Mouse (Mus musculus) cerebellum, adult 2 months (tissue): Measurements from ENCODE around the gene Gm3045. TPM values are rescaled to one million over a fixed set of nuclear protein-coding genes. Genes with fewer than 3 reads are reported as not detected.
A peak's percentile ranks its signal among the peaks of the same experiment; 100 is the strongest.

Experiments used
- DNase-seq, 2 experiments: peaks; one replicate each; pipeline ENCODE4 v3.0.0; 2021
- H3K27ac ChIP-seq: fragments of 200-500 bp; 2 replicates; pipeline ENCODE4 v1.5.1; 2012; ENCODE audit warnings: low read length, control low read depth, inconsistent platforms; ENCODE audit not compliant: insufficient read depth
- H3K27me3 ChIP-seq: fragments of 200-500 bp; 2 replicates; pipeline ENCODE4 v1.6.1; 2012; ENCODE audit warnings: inconsistent platforms, mild to moderate bottlenecking, low read length, moderate library complexity; ENCODE audit not compliant: control insufficient read depth, insufficient read depth
- H3K4me1 ChIP-seq: fragments of 200-500 bp; 2 replicates; pipeline ENCODE4 v1.6.1; 2011; ENCODE audit warnings: low read length; ENCODE audit not compliant: control insufficient read depth, insufficient read depth
- H3K4me3 ChIP-seq: fragments of 200-500 bp; replicated peaks from 2 replicates; pipeline ENCODE3; 2011; ENCODE audit warnings: mild to moderate bottlenecking, low read depth, low read length, control low read depth; ENCODE audit not compliant: insufficient read depth
- CTCF ChIP-seq: fragments of 200-500 bp; IDR thresholded peaks from 2 replicates; pipeline ENCODE4 v1.5.1; 2011; ENCODE audit warnings: low read depth, mild to moderate bottlenecking, control low read depth, low read length, moderate library complexity, borderline replicate concordance; ENCODE audit not compliant: insufficient read depth
- POLR2A ChIP-seq: fragments of 200-500 bp; IDR thresholded peaks from 2 replicates; pipeline ENCODE4 v1.6.1; 2011; ENCODE audit warnings: low read length, control low read depth, borderline replicate concordance; ENCODE audit not compliant: insufficient read depth
- WGBS: fragments of 180-500 bp; shearing (Covaris S2); methylation state at CpG from one replicate; pipeline ENCODE4 v1.1.7; 2018; 5-methylcytosine and 5-hydroxymethylcytosine counted together
- polyA plus RNA-seq: library from polyadenylated mRNA; depleted of rRNA; stranded (reverse); fragments of >200 nt; gene quantifications from 2 replicates; pipeline ENCODE4 v1.2.3, GENCODE M21; 2012

The Gm3045 gene
- polyA plus RNA-seq, 1 experiment: not detected

- 94% methylated on average over 3 of the region's 3 CpGs for WGBS
- no peak for DNase-seq
- Histone ChIP-seq H3K4me1 (peaks cover 5% of the 10 kb centered on the region), H3K4me3 (no peak overlapping the region), H3K27ac (no peak overlapping the region), H3K27me3 (no peaks in the 10 kb centered on the region)
- TF ChIP-seq POLR2A: no peak
- no peak for TF ChIP-seq CTCF
Measured at GRCm38 (mm10) chr13:56444112-56444511, 17.7 kb downstream of the Gm3045 start.

GRCm38 (mm10) chr13:56444996-56445395 is 18.6 kb downstream of the Gm3045 start:
- DNase-seq: no peak
- Histone ChIP-seq H3K27me3 (no peaks in the 10 kb centered on the region), H3K4me1 (peaks cover 9% of the 10 kb centered on the region), H3K27ac (no peak overlapping the region), H3K4me3 (no peak overlapping the region)
- 88% methylated on average over 6 of the region's 6 CpGs for WGBS
- TF ChIP-seq CTCF (no peak), POLR2A (no peak)

DNA sequence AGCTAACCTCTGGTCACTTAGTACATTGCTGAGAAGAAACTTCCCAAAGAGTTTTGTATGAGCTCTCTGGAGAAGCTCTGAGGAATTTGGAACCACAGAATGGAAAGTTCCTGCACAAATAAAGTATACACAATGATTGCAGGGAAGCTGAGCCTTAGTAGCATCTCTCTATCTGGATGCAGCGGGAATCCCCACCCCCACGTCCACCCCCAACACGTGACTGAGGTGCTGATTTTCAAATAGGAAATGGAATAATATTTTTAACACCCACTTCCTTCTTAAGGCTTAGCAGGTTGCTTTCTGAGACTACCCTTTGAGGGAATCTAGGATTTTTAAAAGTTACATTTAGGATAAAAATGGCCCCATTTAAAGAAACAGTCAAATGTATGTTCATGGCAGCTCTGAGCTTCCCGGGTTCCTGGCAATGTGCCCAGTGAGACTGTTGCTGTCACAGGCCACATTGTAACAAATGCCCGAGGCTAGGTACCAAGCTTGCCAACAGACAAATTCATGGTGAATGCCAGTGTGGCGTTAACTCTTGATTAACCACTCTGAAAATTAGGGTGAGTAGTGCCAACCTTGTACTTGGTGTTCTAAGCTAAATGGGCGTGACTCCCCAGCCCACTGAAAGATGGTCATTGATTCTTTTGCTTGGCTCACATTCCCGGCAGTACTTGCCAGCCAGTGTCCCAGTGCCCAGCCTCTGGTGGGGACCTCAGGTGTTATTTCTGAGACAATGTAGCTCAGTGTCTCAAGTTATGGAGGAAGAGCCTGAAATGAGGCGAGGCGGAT is 23.0 kb downstream of the Gm3045 start:
- no peak overlapping the region for H3K27ac ChIP-seq
- H3K4me3 ChIP-seq: no peak overlapping the region
- WGBS: 16% methylated on average over 10 of the region's 10 CpGs
- TF ChIP-seq POLR2A (no peak), CTCF (no peak)
- no peaks in the 10 kb centered on the region for H3K27me3 ChIP-seq
- peaks cover 13% of the 10 kb centered on the region for H3K4me1 ChIP-seq
- DNase-seq: peak; percentile 53 to 64

DNA sequence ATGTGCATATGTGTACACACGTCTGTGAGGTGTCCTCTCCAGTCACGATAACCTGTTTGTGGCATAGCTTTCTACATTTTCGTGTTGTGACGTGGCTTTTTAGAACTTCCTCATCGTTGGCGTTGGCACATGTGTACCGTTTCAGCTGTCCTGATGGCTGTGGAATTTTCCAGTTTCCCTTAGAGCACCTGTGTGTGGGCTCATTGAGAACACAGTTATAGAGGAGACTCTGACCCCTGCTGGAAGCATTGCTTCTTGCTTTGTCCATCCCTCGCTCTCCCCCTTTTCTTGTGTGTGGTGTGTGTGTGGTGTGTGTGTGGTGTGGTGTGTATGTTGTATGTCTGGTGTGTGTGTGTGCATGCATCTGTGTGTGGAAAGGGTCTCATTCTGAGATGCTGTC is 23.6 kb downstream of the Gm3045 start:
- Histone ChIP-seq H3K27me3 (no peaks in the 10 kb centered on the region), H3K4me1 (peaks cover 13% of the 10 kb centered on the region), H3K27ac (no peak overlapping the region), H3K4me3 (no peak overlapping the region)
- no peak for DNase-seq
- WGBS: 32% methylated on average over 8 of the region's 8 CpGs
- TF ChIP-seq CTCF (peak; percentile 38; the same call in 1 of the 2 replicates), POLR2A (no peak)

DNA sequence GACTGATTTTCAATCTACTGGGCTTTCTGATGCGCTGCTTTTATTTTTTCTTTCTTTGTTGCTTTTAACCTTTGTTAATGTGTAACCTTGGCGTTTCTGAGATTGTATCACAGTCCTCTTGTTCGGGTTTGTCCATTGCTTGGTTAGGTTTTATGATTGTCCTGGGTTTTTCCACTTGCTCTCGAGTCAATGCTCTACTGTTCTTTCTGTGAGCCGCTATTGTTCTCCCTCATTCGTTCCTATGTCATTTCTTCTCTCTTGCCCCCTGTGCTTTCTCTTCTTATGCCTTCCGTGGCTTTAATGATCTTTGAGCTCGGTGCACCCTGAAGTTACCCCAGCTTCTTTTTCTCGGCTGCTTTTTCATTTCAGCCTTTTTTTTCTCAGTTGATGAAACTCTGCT is 31.6 kb downstream of the Gm3045 start:
- Histone ChIP-seq H3K27ac (no peak overlapping the region; the same call in 1 of the 2 replicates), H3K27me3 (no peaks in the 10 kb centered on the region; the same call in 1 of the 2 replicates), H3K4me1 (no peaks in the 10 kb centered on the region), H3K4me3 (no peak overlapping the region)
- DNase-seq: no peak
- WGBS: 46% methylated on average over 9 of the region's 9 CpGs
- TF ChIP-seq POLR2A (no peak), CTCF (no peak)

- no peak for DNase-seq
- 91% methylated on average over 4 of the region's 4 CpGs for WGBS
- H3K27ac ChIP-seq: no peak overlapping the region
Measured at GRCm38 (mm10) chr13:56461460-56461859, 35.1 kb downstream of the Gm3045 start.

GRCm38 (mm10) chr13:56462791-56463190 is 36.4 kb downstream of the Gm3045 start:
- DNase-seq: no peak
- Histone ChIP-seq H3K27ac (no peak overlapping the region), H3K27me3 (no peaks in the 10 kb centered on the region; the same call in 1 of the 2 replicates), H3K4me3 (no peak overlapping the region), H3K4me1 (no peaks in the 10 kb centered on the region)
- TF ChIP-seq POLR2A (no peak), CTCF (no peak)
- 76% methylated on average over 4 of the region's 4 CpGs for WGBS

More at GRCm38 (mm10) chr13:56461460-56461859, 35.1 kb downstream of the Gm3045 start:
- no peaks in the 10 kb centered on the region; the same call in 1 of the 2 replicates for H3K27me3 ChIP-seq
- no peaks in the 10 kb centered on the region for H3K4me1 ChIP-seq
- H3K4me3 ChIP-seq: no peak overlapping the region
- no peak for TF ChIP-seq CTCF
- TF ChIP-seq POLR2A: no peak

DNA sequence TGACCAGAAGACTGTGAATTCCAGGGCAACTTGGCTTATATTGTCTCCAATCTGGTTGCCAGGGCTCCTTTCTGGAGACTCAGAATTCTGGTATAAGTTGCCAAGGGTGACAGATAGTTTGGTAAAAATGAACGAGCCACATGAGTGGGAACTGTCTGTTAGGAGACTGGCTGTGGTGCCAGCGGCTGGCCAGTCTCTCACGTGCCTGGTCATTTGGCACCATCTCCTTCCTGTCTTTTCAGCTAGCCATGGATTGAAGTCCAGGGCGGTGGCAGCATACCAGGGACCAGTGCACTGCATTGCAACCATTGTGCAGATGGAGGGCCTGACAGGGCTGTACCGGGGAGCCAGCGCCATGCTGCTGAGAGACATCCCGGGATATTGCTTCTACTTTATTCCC is 36.9 kb downstream of the Gm3045 start:
- Histone ChIP-seq H3K27ac (no peak overlapping the region), H3K4me3 (no peak overlapping the region), H3K27me3 (no peaks in the 10 kb centered on the region; the same call in 1 of the 2 replicates), H3K4me1 (no peaks in the 10 kb centered on the region)
- TF ChIP-seq POLR2A: no peak
- no peak for TF ChIP-seq CTCF
- peak in 1 of 2 experiments; percentile 19 for DNase-seq
- 25% methylated on average over 7 of the region's 7 CpGs for WGBS
